Mouse (Mus musculus) myocyte (in vitro differentiated cells): ENCODE measurements around the gene Tmem26. TPM values are rescaled to one million over a fixed set of nuclear protein-coding genes. Genes with fewer than 3 reads are reported as not detected.
"Not testable (repeated sequence)": the region's sequence is repeated elsewhere in the genome, so short reads cannot be mapped to it uniquely, and the experiment has no call there.

ENCODE experiments used
- H3K27me3 ChIP-seq: one replicate; pipeline ENCODE4 v1.6.1; 2011; ENCODE audit not compliant: control insufficient read depth, insufficient read depth, insufficient read length
- H3K36me3 ChIP-seq: one replicate; pipeline ENCODE4 v1.6.1; 2011; ENCODE audit not compliant: control insufficient read depth, insufficient read depth
- H3K4me2 ChIP-seq: one replicate; pipeline ENCODE4 v1.6.1; 2011; ENCODE audit warnings: low read depth, control low read depth
- H3K4me3 ChIP-seq: one replicate; pipeline ENCODE4 v1.5.1; 2011; ENCODE audit warnings: mild to moderate bottlenecking, control low read depth, moderate library complexity
- H3K79me2 ChIP-seq: one replicate; pipeline ENCODE4 v1.6.1; 2011; ENCODE audit not compliant: control insufficient read depth, insufficient read depth
- H3ac ChIP-seq: one replicate; pipeline ENCODE4 v1.6.1; 2011; ENCODE audit not compliant: control insufficient read depth, insufficient read length
- CEBPB ChIP-seq: IDR thresholded peaks from 2 replicates; pipeline ENCODE4 v1.6.1; 2011; ENCODE audit warnings: mild to moderate bottlenecking, moderate library complexity; ENCODE audit not compliant: poor library complexity, insufficient read depth, severe bottlenecking
- E2F4 ChIP-seq: IDR thresholded peaks from one replicate; pipeline ENCODE4 v1.6.1; 2011; ENCODE audit warnings: mild to moderate bottlenecking, control low read depth, moderate library complexity; ENCODE audit not compliant: insufficient read depth
- MAX ChIP-seq: IDR thresholded peaks from one replicate; pipeline ENCODE4 v1.6.1; 2011; ENCODE audit warnings: low read depth, mild to moderate bottlenecking, control low read depth
- MYOD1 ChIP-seq, 3 experiments: IDR thresholded peaks; one replicate each; pipeline ENCODE4 v1.6.1; 2011; ENCODE audit warnings: control low read depth in 2 of 3, low read depth in 2 of 3, mild to moderate bottlenecking in 2 of 3, moderate library complexity in 1 of 3; ENCODE audit not compliant: insufficient read length in 2 of 3, control insufficient read depth in 1 of 3
- MYOG ChIP-seq, 3 experiments: IDR thresholded peaks; one replicate each; pipeline ENCODE4 v1.6.1; 2011; ENCODE audit warnings: control low read depth in 2 of 3, low read depth in 2 of 3, mild to moderate bottlenecking in 2 of 3; ENCODE audit not compliant: insufficient read length in 2 of 3, control insufficient read depth in 1 of 3, insufficient read depth in 1 of 3
- POLR2A ChIP-seq: IDR thresholded peaks from one replicate; pipeline ENCODE4 v1.6.1; 2011; ENCODE audit warnings: low read depth, mild to moderate bottlenecking, control low read depth, moderate library complexity; ENCODE audit not compliant: insufficient read length
- POLR2AphosphoS2 ChIP-seq: IDR thresholded peaks from one replicate; pipeline ENCODE4 v1.6.1; 2011; ENCODE audit warnings: low read depth, control low read depth; ENCODE audit not compliant: insufficient read length
- REST ChIP-seq: IDR thresholded peaks from one replicate; pipeline ENCODE4 v1.6.1; 2011; ENCODE audit warnings: mild to moderate bottlenecking, control low read depth, moderate library complexity; ENCODE audit not compliant: insufficient read depth, insufficient read length
- SRF ChIP-seq: IDR thresholded peaks from one replicate; pipeline ENCODE4 v1.6.1; 2011; ENCODE audit warnings: low read depth; ENCODE audit not compliant: control insufficient read depth, insufficient read length
- TCF12 ChIP-seq: IDR thresholded peaks from one replicate; pipeline ENCODE4 v1.6.1; 2011; ENCODE audit warnings: mild to moderate bottlenecking, control low read depth; ENCODE audit not compliant: poor library complexity, insufficient read depth, severe bottlenecking
- TCF3 ChIP-seq: IDR thresholded peaks from one replicate; pipeline ENCODE4 v1.6.1; 2011; ENCODE audit warnings: low read depth, control low read depth; ENCODE audit not compliant: insufficient read length
- USF1 ChIP-seq: IDR thresholded peaks from one replicate; pipeline ENCODE4 v1.6.1; 2011; ENCODE audit warnings: low read depth, mild to moderate bottlenecking, control low read depth, moderate library complexity
- polyA plus RNA-seq: library from polyadenylated mRNA; unstranded; fragments of >200 nt; fragmentation: generic; extraction: Trizol; gene quantifications from one replicate; pipeline ENCODE4 v1.2.1, GENCODE M21; 2012; ENCODE audit warnings: missing spikeins

The Tmem26 gene
- polyA plus RNA-seq, 1 experiment = not detected

DNA sequence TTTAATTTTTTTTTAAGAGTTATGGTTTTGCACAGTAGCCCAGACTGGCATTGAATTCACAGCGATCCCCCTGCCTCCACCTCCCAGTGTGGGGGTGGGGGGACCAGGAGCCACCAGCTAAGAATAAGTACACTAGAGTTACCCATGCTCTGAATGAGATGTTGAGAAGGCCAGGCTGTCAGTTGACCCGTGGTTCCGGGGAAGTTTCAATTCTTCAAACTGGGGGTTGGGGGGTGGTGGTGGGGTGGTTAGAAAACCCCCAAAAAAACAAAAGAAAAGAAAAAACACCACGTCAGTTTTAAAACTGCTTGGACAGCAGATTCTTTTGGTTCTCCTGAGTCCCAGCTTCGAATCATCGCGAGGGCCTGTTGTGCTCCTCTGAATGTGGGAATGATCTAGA lies 431 bp upstream of the Tmem26 start:
- no peak overlapping the region for H3K4me3 ChIP-seq
- no peak overlapping the region for H3K4me2 ChIP-seq
- H3K27me3 ChIP-seq = no peaks in the 10 kb centered on the region

DNA sequence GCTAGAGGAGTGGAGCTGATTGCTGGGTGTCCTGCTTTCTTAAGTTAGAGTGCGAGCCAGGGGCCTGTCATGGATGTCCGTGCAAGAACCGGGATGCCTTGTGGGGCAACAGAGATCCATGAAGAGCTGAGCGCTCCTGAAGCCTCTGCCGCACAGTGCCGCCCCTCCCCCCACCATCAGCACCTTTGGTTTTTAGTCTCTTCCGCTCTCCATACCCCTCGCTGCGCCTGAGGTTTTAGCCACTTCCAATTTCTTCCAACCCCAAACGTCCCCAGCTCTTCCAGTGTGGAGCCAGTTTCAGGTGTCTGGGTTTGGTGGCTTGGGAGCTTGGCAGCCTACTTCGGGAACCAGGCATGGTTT lies 895 bp downstream of the Tmem26 start:
- H3K79me2 ChIP-seq = no peaks in the 10 kb centered on the region
- no peaks in the 10 kb centered on the region for H3K36me3 ChIP-seq
- no peaks in the 10 kb centered on the region for H3K27me3 ChIP-seq
- no peak overlapping the region for H3K4me2 ChIP-seq
- TF ChIP-seq MYOG (IDR thresholded peaks at IDR 0.05; ENCODE audit: control insufficient read depth in 1 of 3, insufficient read depth in 1 of 3, insufficient read length in 2 of 3, low read depth in 2 of 3) = no peak
- TF ChIP-seq E2F4 = no peak
- no peak for TF ChIP-seq REST
- no peak for TF ChIP-seq TCF12
- no peak for TF ChIP-seq MAX
- no peak for TF ChIP-seq POLR2A
- TF ChIP-seq TCF3 = no peak
- no peak for TF ChIP-seq CEBPB
- TF ChIP-seq POLR2AphosphoS2 = no peak
- no peak for TF ChIP-seq SRF
- no peak for TF ChIP-seq USF1
- no peak for TF ChIP-seq MYOD1 (IDR thresholded peaks at IDR 0.05; ENCODE audit: control insufficient read depth in 1 of 3, insufficient read length in 2 of 3, low read depth in 2 of 3)
- no peak overlapping the region for H3K4me3 ChIP-seq
- no peak overlapping the region for H3ac ChIP-seq

More for the DNA sequence above, 431 bp upstream of the Tmem26 start:
- no peak overlapping the region for H3ac ChIP-seq
- H3K36me3 ChIP-seq = no peaks in the 10 kb centered on the region
- no peak for TF ChIP-seq TCF3
- no peak for TF ChIP-seq E2F4
- TF ChIP-seq USF1 = no peak
- TF ChIP-seq REST = no peak
- no peak for TF ChIP-seq MAX
- TF ChIP-seq MYOD1 (IDR thresholded peaks at IDR 0.05; ENCODE audit: control insufficient read depth in 1 of 3, insufficient read length in 2 of 3, low read depth in 2 of 3) = no peak
- no peak for TF ChIP-seq SRF
- no peak for TF ChIP-seq POLR2A
- no peak for TF ChIP-seq MYOG (IDR thresholded peaks at IDR 0.05; ENCODE audit: control insufficient read depth in 1 of 3, insufficient read depth in 1 of 3, insufficient read length in 2 of 3, low read depth in 2 of 3)
- no peak for TF ChIP-seq POLR2AphosphoS2
- no peak for TF ChIP-seq CEBPB
- no peak for TF ChIP-seq TCF12
- H3K79me2 ChIP-seq = no peaks in the 10 kb centered on the region

DNA sequence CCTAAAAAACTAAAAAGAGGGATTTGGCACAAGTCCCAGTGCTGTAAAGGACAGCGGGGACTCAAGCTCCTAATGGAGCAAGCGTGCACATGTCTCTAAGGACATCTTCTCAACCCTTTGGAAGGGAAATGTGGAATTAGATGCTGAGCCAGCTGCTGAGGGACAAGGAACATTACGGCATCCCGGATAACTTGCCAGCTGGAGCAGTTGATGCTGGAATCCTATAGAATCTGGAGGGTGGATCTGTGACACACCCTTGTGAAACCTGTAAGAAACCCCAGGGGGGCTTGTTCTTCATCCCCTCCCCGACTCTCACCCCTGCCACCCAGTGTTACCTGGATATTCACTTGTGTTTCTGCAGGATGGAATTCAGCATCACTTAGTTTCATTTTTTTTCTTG lies 4.0 kb downstream of the Tmem26 start:
- no peak overlapping the region for H3K4me3 ChIP-seq
- H3K4me2 ChIP-seq = no peak overlapping the region
- no peaks in the 10 kb centered on the region for H3K27me3 ChIP-seq
- no peak for TF ChIP-seq MYOG (IDR thresholded peaks at IDR 0.05; ENCODE audit: control insufficient read depth in 1 of 3, insufficient read depth in 1 of 3, insufficient read length in 2 of 3, low read depth in 2 of 3)
- no peak for TF ChIP-seq MAX
- no peak for TF ChIP-seq TCF12
- H3ac ChIP-seq = no peak overlapping the region
- H3K36me3 ChIP-seq = no peaks in the 10 kb centered on the region
- H3K79me2 ChIP-seq = no peaks in the 10 kb centered on the region

DNA sequence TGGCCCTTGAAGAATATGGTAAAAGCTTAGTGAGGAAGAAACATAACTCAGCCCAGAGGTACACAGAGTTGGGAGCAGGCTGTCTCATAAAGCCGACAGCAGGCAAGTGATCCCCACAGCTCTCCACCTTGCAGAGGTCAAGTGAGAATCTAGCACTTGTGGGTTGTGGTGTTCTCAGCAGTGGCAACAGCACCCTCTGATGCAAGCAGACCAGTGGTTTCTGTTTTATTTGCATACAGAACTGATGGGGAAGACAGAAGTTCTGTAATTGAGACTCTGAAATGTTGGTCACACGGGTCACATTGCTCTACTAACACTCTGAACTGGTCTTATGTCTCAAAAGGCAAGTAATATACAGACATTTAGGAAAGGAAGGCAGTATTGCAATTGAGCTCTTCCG lies 12.2 kb downstream of the Tmem26 start:
- Histone ChIP-seq H3K79me2 (no peaks in the 10 kb centered on the region), H3K4me3 (no peak overlapping the region), H3K36me3 (no peaks in the 10 kb centered on the region), H3ac (no peak overlapping the region), H3K27me3 (no peaks in the 10 kb centered on the region), H3K4me2 (no peak overlapping the region)
- no peak for TF ChIP-seq TCF12
- no peak for TF ChIP-seq MYOD1 (IDR thresholded peaks at IDR 0.05; ENCODE audit: control insufficient read depth in 1 of 3, insufficient read length in 2 of 3, low read depth in 2 of 3)
- no peak for TF ChIP-seq REST
- no peak for TF ChIP-seq USF1
- no peak for TF ChIP-seq CEBPB

- no peaks in the 10 kb centered on the region for H3K27me3 ChIP-seq
- H3ac ChIP-seq = no peak overlapping the region
- no peak overlapping the region for H3K4me3 ChIP-seq
- TF ChIP-seq POLR2A (no peak), TCF3 (no peak), MAX (no peak), MYOG (IDR thresholded peaks at IDR 0.05; ENCODE audit: control insufficient read depth in 1 of 3, insufficient read depth in 1 of 3, insufficient read length in 2 of 3, low read depth in 2 of 3) (no peak), POLR2AphosphoS2 (no peak), REST (no peak), SRF (no peak), USF1 (no peak), MYOD1 (IDR thresholded peaks at IDR 0.05; ENCODE audit: control insufficient read depth in 1 of 3, insufficient read length in 2 of 3, low read depth in 2 of 3) (no peak), TCF12 (no peak), E2F4 (no peak), CEBPB (no peak)
- H3K36me3 ChIP-seq = no peaks in the 10 kb centered on the region
- H3K4me2 ChIP-seq = no peak overlapping the region
- H3K79me2 ChIP-seq = no peaks in the 10 kb centered on the region
Observed at GRCm38 (mm10) chr10:68737391-68737790, 13.9 kb downstream of the Tmem26 start.

DNA sequence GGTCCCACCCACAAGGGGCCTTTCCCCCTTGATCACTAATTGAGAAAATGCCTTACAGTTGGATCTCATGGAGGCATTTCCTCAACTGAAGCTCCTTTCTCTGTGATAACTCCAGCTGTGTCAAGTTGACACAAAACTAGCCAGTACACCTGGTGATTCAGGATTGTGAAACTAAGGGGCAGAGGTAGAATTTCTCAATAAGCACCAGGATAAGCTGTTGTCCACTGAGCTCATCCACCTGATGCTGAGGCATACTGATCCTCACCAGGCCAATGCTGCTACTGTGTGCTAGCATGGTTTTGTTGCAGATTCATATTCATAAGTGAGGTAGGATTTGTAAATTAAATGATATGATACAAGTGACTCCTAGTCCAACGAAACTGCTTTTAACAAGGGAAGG lies 15.5 kb downstream of the Tmem26 start:
- H3K36me3 ChIP-seq, H3K4me2 ChIP-seq, H3ac ChIP-seq, H3K79me2 ChIP-seq, H3K4me3 ChIP-seq, H3K27me3 ChIP-seq: not testable (repeated sequence)
